Mouse (Mus musculus) limb, embryonic 13.5 days (tissue): ENCODE data around the gene Ceacam9. TPM values are rescaled to one million over a fixed set of nuclear protein-coding genes. Genes with fewer than 3 reads are reported as not detected.
"Not testable (repeated sequence)": the region's sequence is repeated elsewhere in the genome, so short reads cannot be mapped to it uniquely, and the experiment has no call there.

Source experiments
- ATAC-seq: fragments of 200-750 bp; cut with Nextera tagmentation; 2 replicates; pipeline ENCODE4 v1.8.0; 2017; ENCODE audit warnings: low read depth, moderate number of reproducible peaks, moderate TSS enrichment; ENCODE audit not compliant: low FRiP score
- H3K27ac ChIP-seq: fragments of 300-500 bp; sonication (generic); 2 replicates; pipeline ENCODE4 v1.5.1; 2015; ENCODE audit warnings: inconsistent platforms, mild to moderate bottlenecking, moderate library complexity
- H3K27me3 ChIP-seq: fragments of 300-500 bp; sonication (generic); 2 replicates; pipeline ENCODE4 v1.6.1; 2015; ENCODE audit warnings: mild to moderate bottlenecking, inconsistent platforms
- H3K36me3 ChIP-seq: fragments of 300-500 bp; sonication (generic); 2 replicates; pipeline ENCODE4 v1.6.1; 2015; ENCODE audit warnings: inconsistent platforms, mild to moderate bottlenecking, moderate library complexity
- H3K4me1 ChIP-seq: fragments of 300-500 bp; sonication (generic); 2 replicates; pipeline ENCODE4 v1.6.1; 2015; ENCODE audit warnings: inconsistent platforms
- H3K4me2 ChIP-seq: fragments of 300-500 bp; sonication (generic); replicated peaks from 2 replicates; pipeline ENCODE4 v1.6.1; 2015; ENCODE audit warnings: inconsistent platforms, mild to moderate bottlenecking, moderate library complexity
- H3K4me3 ChIP-seq: fragments of 300-500 bp; sonication (generic); 2 replicates; pipeline ENCODE4 v1.5.1; 2015; ENCODE audit warnings: moderate library complexity, mild to moderate bottlenecking, inconsistent platforms
- H3K9ac ChIP-seq: fragments of 300-500 bp; sonication (generic); 2 replicates; pipeline ENCODE4 v1.6.1; 2015; ENCODE audit warnings: mild to moderate bottlenecking, inconsistent platforms
- H3K9me3 ChIP-seq: fragments of 300-500 bp; sonication (generic); 2 replicates; pipeline ENCODE4 v1.6.1; 2016; ENCODE audit warnings: inconsistent platforms
- WGBS: fragments of 180-500 bp; shearing (Covaris S2); methylation state at CpG from one replicate; pipeline ENCODE4 v1.1.7; 2015; 5-methylcytosine and 5-hydroxymethylcytosine counted together
- polyA plus RNA-seq: library from polyadenylated mRNA; unstranded; fragments of >200 nt; fragmentation: Nextera tagmentation; extraction: Ambion mirVana; gene quantifications from 2 replicates; pipeline ENCODE4 v1.2.1, GENCODE M21; 2015

The Ceacam9 gene
- polyA plus RNA-seq: not detected in 2 replicates

DNA sequence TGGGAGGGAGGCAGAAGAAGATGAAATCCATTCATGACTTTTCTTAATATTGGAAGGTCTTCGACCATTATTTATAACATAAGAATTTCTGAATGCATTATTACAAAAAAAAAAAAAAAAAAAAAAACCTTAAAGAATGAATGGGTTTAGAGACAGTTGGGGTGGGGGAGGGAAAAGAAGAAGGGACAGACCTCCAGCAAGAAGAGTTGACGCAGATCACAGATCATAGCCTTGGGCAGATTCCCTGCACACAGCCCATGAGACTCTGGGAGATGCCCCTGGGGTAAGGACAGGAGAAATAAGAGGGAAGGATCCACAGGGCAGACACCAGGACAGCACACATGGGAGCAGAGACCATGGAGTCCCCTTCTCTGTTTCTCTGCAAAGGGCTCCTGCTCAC is at the start of gene Ceacam9:
Ceacam9 (plus strand) TSS at position 301 of the 400 bp plus-strand sequence.
- no peak for ATAC-seq
- WGBS: 78% methylated on average over 2 of the region's 2 CpGs
- H3K9ac ChIP-seq: 0 out of 2 replicates have a peak within 1 kb of the TSS, but pooled peaks have one; percentile 19
- no peaks in the 10 kb centered on the region for H3K36me3 ChIP-seq
- H3K4me3 ChIP-seq: no peak within 1 kb of the TSS
- no peak within 1 kb of the TSS for H3K27ac ChIP-seq
- H3K4me2 ChIP-seq: no peak within 1 kb of the TSS
- no peaks in the 10 kb centered on the region for H3K9me3 ChIP-seq
- H3K4me1 ChIP-seq: no peaks in the 10 kb centered on the region
- H3K27me3 ChIP-seq: no peaks in the 10 kb centered on the region

DNA sequence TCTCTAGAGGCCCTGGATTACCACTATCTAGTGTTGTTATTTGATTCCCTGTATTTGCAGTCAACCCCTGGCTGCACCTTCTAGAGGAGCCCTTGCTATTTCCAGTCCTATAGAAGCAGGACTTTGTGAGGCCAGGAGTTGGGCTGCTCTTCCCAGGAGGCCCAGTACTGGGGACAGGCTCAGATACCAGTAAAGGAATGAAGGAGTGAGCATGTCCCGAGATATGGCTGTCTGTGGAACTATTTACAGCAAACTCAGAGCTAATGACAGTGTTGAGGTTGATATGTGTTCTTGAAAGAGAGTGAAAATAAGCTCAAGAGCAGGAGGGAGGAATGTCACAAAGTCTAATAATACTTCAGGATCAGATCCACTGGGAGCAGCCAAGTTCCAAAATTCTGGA is 47.9 kb upstream of the Ceacam9 start:
- 44% methylated on average over 1 of the region's 1 CpGs for WGBS
- H3K36me3 ChIP-seq: no peaks in the 10 kb centered on the region
- no peak overlapping the region for H3K27ac ChIP-seq
- ATAC-seq: no peak
- no peak overlapping the region for H3K4me3 ChIP-seq
- no peaks in the 10 kb centered on the region for H3K27me3 ChIP-seq
- no peaks in the 10 kb centered on the region for H3K4me1 ChIP-seq
- no peak overlapping the region for H3K4me2 ChIP-seq
- H3K9ac ChIP-seq: no peak overlapping the region
- no peaks in the 10 kb centered on the region for H3K9me3 ChIP-seq

DNA sequence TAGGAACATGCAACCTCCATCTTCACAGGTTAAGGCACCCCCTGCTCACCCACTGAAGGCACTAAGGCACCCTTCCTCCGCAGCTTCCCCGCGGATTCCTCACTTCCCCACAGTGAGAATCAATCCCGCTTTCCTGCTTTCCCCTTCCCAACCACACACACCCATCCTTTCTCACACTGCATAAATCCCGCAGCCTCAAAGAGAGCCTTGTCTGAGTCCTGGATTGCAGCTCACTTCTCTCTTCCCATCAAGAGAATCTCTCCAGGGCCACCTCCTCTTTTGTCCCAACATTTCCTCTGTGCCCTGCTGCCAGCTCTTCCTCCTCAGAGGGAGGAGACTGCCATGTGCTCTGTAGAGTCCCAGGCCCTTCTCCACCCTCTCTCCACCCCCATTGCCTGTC is 47.0 kb upstream of the Ceacam9 start:
- not testable (repeated sequence) for H3K4me1 ChIP-seq, H3K9ac ChIP-seq, H3K9me3 ChIP-seq, H3K27me3 ChIP-seq, H3K4me3 ChIP-seq, H3K27ac ChIP-seq, H3K36me3 ChIP-seq, H3K4me2 ChIP-seq, ATAC-seq
- WGBS: 43% methylated on average over 5 of the region's 5 CpGs

DNA sequence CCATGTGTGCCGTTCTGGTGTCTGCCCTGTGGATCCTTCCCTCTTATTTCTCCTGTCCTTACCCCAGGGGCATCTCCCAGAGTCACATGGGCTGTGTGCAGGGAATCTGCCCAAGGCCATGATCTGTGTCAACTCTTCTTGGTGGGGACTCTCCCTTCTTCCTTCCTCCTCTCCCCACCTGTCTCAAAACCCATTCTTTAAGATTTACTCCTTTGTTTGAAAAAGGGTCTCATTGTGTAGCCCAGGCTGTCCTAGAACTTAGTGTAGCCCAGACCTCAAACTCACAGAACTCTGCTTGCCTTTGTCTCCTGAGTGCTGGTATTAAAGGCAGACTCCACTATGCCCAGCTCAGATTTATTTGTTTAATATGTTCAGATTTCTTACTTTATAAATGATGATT is 46.1 kb upstream of the Ceacam9 start, which contains the start of gene Ceacam15:
Ceacam15 (minus strand) TSS at position 101 of the 400 bp plus-strand sequence.
- H3K4me2 ChIP-seq: no peak within 1 kb of the TSS
- H3K4me3 ChIP-seq: no peak within 1 kb of the TSS
- 58% methylated on average over 1 of the region's 1 CpGs for WGBS
- no peaks in the 10 kb centered on the region for H3K27me3 ChIP-seq
- no peak for ATAC-seq
- no peaks in the 10 kb centered on the region for H3K4me1 ChIP-seq
- no peak within 1 kb of the TSS for H3K9ac ChIP-seq
- H3K36me3 ChIP-seq: no peaks in the 10 kb centered on the region
- H3K9me3 ChIP-seq: no peaks in the 10 kb centered on the region
- H3K27ac ChIP-seq: no peak within 1 kb of the TSS

DNA sequence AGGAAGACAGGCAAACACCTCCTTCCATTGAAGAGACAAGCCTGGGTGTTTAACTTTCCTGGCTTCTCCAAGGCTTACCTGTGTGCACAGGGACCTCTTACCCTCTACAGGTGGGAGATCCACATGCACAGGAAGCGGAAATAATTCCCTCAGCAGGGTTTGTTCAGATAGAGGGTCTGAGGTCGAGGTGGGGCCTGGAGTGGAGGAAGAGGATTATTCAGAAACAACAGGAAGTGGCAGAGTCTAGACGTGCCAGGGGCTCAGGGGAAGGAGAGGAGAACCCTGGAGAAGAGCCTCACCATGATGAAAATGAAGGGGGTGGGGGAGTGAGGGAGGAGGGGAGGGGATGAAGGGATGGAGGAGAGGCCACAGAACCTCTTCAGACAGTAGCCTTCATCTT is 41.5 kb upstream of the Ceacam9 start:
- WGBS: 33% methylated on average over 3 of the region's 3 CpGs
- not testable (repeated sequence) for H3K4me2 ChIP-seq, ATAC-seq, H3K4me3 ChIP-seq, H3K36me3 ChIP-seq, H3K27me3 ChIP-seq, H3K9me3 ChIP-seq, H3K27ac ChIP-seq, H3K4me1 ChIP-seq, H3K9ac ChIP-seq

DNA sequence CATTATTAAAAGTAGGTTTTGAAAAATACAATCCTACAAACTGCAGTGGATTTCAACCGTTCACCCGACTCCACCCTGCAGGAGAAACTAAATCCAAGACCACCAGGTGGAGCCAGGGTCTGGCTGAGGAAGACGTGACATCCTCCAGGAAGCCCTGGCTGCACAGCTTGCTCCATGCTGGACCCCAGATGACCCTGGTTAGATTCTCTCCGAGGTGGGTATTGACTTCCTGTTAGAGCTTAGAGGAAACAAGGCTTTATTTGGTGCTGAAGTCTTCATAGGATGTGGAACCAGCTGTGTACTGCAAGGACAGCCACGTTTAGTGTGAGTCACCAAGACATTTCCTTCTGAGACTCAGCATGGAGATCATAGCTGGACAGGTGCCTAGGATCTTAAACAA is 32.5 kb upstream of the Ceacam9 start:
- Histone ChIP-seq H3K4me2 (no peak overlapping the region), H3K36me3 (no peaks in the 10 kb centered on the region), H3K27me3 (no peaks in the 10 kb centered on the region), H3K4me1 (no peaks in the 10 kb centered on the region), H3K9me3 (peaks cover 12% of the 10 kb centered on the region; the same call in 1 of the 2 replicates), H3K9ac (no peak overlapping the region), H3K27ac (no peak overlapping the region), H3K4me3 (no peak overlapping the region)
- WGBS: 67% methylated on average over 5 of the region's 5 CpGs
- ATAC-seq: no peak

DNA sequence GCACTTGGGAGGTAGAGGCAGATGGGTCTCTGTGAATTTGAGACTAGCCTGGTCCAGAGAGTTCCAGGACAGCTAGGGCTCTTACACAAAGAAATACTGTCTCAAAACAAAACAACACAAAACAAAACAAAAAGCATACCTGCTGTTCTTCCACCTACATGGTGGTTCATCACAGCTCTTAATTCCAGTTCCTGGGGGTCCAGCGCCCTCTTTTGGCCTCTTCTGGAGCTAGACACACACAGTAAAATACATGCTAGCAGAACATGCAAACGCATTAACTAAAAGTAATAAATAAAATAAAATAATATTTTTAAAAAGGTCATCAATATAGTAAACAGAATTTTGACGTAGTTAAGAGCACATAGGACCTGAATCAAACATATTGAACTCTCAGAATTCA is 26.7 kb upstream of the Ceacam9 start:
- Histone ChIP-seq H3K9me3 (no peaks in the 10 kb centered on the region), H3K4me1 (no peaks in the 10 kb centered on the region), H3K4me3 (no peak overlapping the region), H3K27me3 (no peaks in the 10 kb centered on the region), H3K36me3 (no peaks in the 10 kb centered on the region), H3K4me2 (no peak overlapping the region), H3K27ac (no peak overlapping the region), H3K9ac (no peak overlapping the region)
- ATAC-seq: no peak
- WGBS: 36% methylated on average over 3 of the region's 3 CpGs

DNA sequence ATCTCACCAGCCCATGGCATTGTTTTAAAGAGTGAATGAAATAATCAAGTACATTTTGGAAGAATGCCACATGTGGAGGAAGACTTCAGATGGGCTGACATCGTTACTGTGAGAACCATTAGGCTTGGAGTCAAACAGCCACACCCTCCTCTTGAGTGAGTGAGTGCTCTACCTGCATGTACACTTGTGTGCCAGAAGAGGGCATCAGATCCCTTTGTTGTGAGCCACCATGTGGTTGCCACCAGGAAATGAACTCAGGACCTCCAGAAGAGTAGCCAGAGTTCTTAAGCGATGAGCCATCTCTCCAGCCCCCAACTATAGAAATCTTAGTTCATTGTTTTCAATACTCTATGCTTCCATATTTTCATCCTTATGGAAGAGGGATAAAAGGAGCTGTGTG is 22.7 kb upstream of the Ceacam9 start:
- ATAC-seq: no peak
- Histone ChIP-seq H3K9me3 (no peaks in the 10 kb centered on the region), H3K9ac (no peak overlapping the region), H3K4me1 (no peaks in the 10 kb centered on the region), H3K4me2 (no peak overlapping the region), H3K4me3 (no peak overlapping the region), H3K27ac (no peak overlapping the region), H3K36me3 (no peaks in the 10 kb centered on the region), H3K27me3 (no peaks in the 10 kb centered on the region)
- WGBS: 47% methylated on average over 2 of the region's 2 CpGs

DNA sequence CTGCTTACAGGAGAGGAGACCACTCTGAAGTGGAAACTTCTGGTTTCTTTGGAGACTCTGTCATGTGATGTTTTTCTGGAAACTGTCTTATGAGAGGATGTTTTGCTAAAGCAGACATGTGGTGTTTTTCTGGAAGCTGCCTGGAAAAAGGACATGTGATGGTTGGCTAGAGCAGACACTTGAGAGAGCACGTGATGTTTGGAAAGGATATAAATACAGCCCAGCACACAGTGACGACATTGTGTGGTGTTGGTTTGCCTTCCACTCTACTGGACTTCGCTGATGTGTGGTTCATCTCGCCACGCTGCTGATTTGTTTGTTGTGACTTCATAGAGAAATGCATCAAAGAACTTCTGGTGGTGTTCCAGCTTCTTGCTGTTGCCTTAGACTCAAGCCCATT is 21.1 kb upstream of the Ceacam9 start:
- no peaks in the 10 kb centered on the region for H3K36me3 ChIP-seq
- H3K27ac ChIP-seq: no peak overlapping the region
- 83% methylated on average over 5 of the region's 5 CpGs for WGBS
- no peaks in the 10 kb centered on the region for H3K9me3 ChIP-seq
- H3K9ac ChIP-seq: no peak overlapping the region
- no peak overlapping the region for H3K4me3 ChIP-seq
- no peak for ATAC-seq
- no peak overlapping the region for H3K4me2 ChIP-seq
- H3K4me1 ChIP-seq: no peaks in the 10 kb centered on the region
- no peaks in the 10 kb centered on the region for H3K27me3 ChIP-seq

DNA sequence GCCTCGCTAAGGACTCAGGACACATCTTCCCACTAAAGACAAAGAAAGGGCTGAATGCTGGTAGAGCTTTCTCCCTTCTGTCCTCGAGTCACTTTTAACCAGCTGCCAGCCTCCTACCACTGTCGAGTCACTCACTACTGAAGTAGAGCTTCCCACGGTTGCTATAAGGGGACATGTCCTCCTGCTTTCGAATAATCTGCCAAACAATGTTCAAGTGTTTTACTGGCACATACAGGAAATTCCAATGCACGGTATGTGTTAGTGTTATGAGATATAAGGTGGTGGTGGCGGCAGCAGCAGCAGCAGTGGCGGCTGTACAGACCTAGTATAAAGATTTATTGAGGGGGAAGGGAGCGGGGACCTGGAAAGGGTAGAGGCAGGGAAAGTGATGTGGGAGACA is 15.3 kb upstream of the Ceacam9 start:
- Histone ChIP-seq H3K27me3 (no peaks in the 10 kb centered on the region), H3K4me1 (peaks cover 24% of the 10 kb centered on the region), H3K4me2 (peak overlapping the region; percentile 25; the same call in 1 of the 2 replicates), H3K9me3 (no peaks in the 10 kb centered on the region), H3K36me3 (no peaks in the 10 kb centered on the region), H3K27ac (peak overlapping the region; percentile 63), H3K9ac (no peak overlapping the region; the same call in 1 of the 2 replicates), H3K4me3 (no peak overlapping the region)
- ATAC-seq: peak; percentile 69; the same call in 1 of the 2 replicates
- whole genome bisulfite sequencing: 19% methylated on average over 9 of the region's 9 CpGs

DNA sequence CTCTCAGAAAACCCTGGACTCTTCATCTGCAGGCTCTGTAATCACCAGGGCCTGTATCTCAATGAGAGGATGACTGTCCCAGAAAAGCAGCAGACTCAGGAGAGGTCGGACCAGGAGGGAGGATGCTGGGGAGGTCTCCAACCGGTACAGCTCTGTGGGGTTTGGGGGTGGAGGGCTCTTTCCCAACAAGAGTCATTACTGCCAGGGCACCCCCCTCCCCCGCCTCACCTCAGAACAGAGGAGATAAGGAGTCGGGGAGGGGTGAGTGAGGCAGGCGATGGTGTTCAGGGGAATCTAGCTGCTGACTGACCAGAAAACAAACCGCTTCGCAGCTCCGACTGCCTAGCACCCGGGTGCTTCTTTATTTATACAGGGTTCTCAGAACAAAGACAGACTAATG is 13.5 kb upstream of the Ceacam9 start:
- ATAC-seq: no peak
- no peaks in the 10 kb centered on the region for H3K27me3 ChIP-seq
- 31% methylated on average over 9 of the region's 9 CpGs for WGBS
- H3K9ac ChIP-seq: no peak overlapping the region
- H3K27ac ChIP-seq: no peak overlapping the region
- H3K4me2 ChIP-seq: no peak overlapping the region
- no peak overlapping the region for H3K4me3 ChIP-seq
- peaks cover 24% of the 10 kb centered on the region for H3K4me1 ChIP-seq
- no peaks in the 10 kb centered on the region for H3K9me3 ChIP-seq
- no peaks in the 10 kb centered on the region for H3K36me3 ChIP-seq

DNA sequence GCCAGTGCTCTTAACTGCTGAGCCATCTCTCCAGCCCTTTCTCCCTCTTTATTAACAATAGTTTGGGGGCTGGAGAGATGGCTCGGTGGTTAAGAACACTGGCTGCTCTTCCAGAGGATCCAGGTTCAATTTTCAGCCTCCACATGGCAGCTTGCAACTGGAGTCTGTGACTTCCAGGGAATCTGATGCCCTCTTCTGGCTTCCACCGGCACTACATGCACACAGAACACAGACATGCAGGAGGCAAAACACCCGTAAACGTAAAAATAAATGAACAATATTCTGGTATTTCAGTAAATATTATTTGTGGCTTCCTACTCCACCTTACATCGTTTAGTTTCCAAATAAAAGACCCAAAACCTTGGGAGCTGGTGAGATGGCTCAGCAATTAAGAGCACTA is 11.1 kb upstream of the Ceacam9 start:
- 76% methylated on average over 5 of the region's 5 CpGs for WGBS
- Histone ChIP-seq H3K36me3 (no peaks in the 10 kb centered on the region), H3K4me1 (peaks cover 24% of the 10 kb centered on the region), H3K27ac (no peak overlapping the region), H3K4me3 (no peak overlapping the region), H3K9me3 (0 out of 2 replicates have a peak, but pooled peaks cover 3% of the 10 kb centered on the region), H3K4me2 (no peak overlapping the region), H3K9ac (no peak overlapping the region), H3K27me3 (no peaks in the 10 kb centered on the region)
- ATAC-seq: no peak

DNA sequence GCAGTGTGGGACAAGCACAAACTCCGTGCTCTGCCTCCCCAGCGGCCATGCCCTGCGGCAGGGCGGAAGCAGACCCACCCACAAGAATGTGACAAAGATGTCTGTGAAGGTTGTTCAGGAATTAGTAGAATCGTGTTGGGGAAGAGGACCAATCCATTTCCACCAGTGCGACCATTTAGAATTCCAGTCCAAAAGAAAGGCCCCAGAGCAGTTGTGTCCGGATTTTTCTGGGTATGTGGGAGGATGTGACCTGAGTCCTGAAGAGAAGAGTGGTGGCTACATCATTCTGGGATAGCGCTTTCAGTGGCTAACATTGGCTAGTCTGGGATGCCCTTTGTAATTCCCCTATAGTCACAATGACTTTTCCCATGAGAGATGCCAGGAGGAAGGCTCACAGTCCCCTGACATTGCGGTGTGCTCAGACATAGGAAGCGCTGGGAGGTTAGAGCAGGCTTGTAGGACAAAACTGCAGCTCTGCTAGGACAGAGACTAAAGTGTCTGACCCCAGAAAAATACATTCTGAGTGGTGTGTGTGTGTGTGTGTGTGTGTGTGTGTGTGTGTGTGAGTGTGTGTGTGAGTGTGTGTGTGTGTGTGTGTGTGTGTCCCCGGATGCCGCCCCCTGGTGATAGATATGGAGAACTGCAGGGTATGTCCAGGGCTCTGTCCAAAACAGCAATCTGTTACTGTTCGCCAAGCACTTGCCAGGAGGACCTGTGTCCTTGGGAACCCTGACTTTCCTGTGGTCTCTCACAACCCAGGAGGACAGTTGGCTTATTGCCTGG is 8.9 kb upstream of the Ceacam9 start:
- peaks cover 9% of the 10 kb centered on the region for H3K4me1 ChIP-seq
- H3K4me2 ChIP-seq: no peak overlapping the region
- no peak overlapping the region for H3K4me3 ChIP-seq
- H3K9me3 ChIP-seq: 0 out of 2 replicates have a peak, but pooled peaks cover 3% of the 10 kb centered on the region
- no peak overlapping the region for H3K9ac ChIP-seq
- 80% methylated on average over 12 of the region's 13 CpGs for WGBS
- H3K27ac ChIP-seq: no peak overlapping the region
- no peaks in the 10 kb centered on the region for H3K27me3 ChIP-seq
- no peak for ATAC-seq
- no peaks in the 10 kb centered on the region for H3K36me3 ChIP-seq
